ENCODE assay signal across 16 mouse cellular contexts in genomic region chr11:118494001-118494737, GRCm38 (mm10). TPM values are rescaled to one million over a fixed set of nuclear protein-coding genes. Genes with fewer than 3 reads are reported as not detected.
DNase-seq lines count a peak whose midpoint lies in the region; ATAC-seq and TF ChIP-seq lines count a peak whose summit lies in the region.
"Had no signal": no experiment of that assay in that cellular context is flagged by ENCODE, and none has a peak within 500 bp of the region (broad histone marks: within the 10 kb centered on the region; RNA-seq: fewer than 3 reads in every experiment).

No protein-coding gene starts in this region.

- H3K4me1 ChIP-seq in heart, embryonic 10.5 days = peaks cover 38% of the 10 kb centered on the region
- peaks cover 3% of the 10 kb centered on the region; the same call in 1 of the 2 replicates for H3K4me1 ChIP-seq in heart, embryonic 11.5 days (ENCODE audit: control insufficient read depth, insufficient read depth, low read length)
- peaks cover 44% of the 10 kb centered on the region for H3K4me1 ChIP-seq in midbrain, embryonic 10.5 days
- H3K4me1 ChIP-seq in midbrain, embryonic 14.5 days (ENCODE audit: control insufficient read depth, insufficient read depth, low read length) = peaks cover 21% of the 10 kb centered on the region

- DNase-seq in heart, embryonic 10.5 days (ENCODE audit: low spot score) = no peak
- no peak for DNase-seq in left cerebral cortex, adult 2 months (ENCODE audit: extremely low spot score in 1 of 2, low spot score in 2 of 2)
- no peak for DNase-seq in left cerebral cortex, adult 11 months (ENCODE audit: low spot score)
- DNase-seq in midbrain, embryonic 10.5 days (ENCODE audit: low spot score) = no peak
- no peak for DNase-seq in midbrain, embryonic 14.5 days
- DNase-seq in right cerebral cortex, postnatal 25 days = no peak
- DNase-seq: cerebellum, adult 9-11 months; gastrocnemius, postnatal 36 days; heart, postnatal 14 days; kidney, adult 11 months; thymus, postnatal 14 days had no signal

- H3K9me3 ChIP-seq in heart, embryonic 10.5 days = no peaks in the 10 kb centered on the region
- no peaks in the 10 kb centered on the region for H3K9me3 ChIP-seq in heart, embryonic 11.5 days (replicated peaks; ENCODE audit: control insufficient read depth, low read length)
- no peaks in the 10 kb centered on the region for H3K9me3 ChIP-seq in midbrain, embryonic 10.5 days (replicated peaks)
- H3K9me3 ChIP-seq in midbrain, embryonic 14.5 days (ENCODE audit: control insufficient read depth, low read length) = no peaks in the 10 kb centered on the region
- H3K9me3 ChIP-seq: embryonic facial prominence, embryonic 12.5 days; forebrain, embryonic 15.5 days; heart, embryonic 12.5 days had no signal

- no peaks in the 10 kb centered on the region for H3K36me3 ChIP-seq in heart, embryonic 10.5 days
- no peaks in the 10 kb centered on the region for H3K36me3 ChIP-seq in heart, embryonic 11.5 days (ENCODE audit: control insufficient read depth, insufficient read depth, low read length)
- no peaks in the 10 kb centered on the region for H3K36me3 ChIP-seq in midbrain, embryonic 10.5 days
- H3K36me3 ChIP-seq in midbrain, embryonic 14.5 days (ENCODE audit: control insufficient read depth, insufficient read depth, low read length) = no peaks in the 10 kb centered on the region
- H3K36me3 ChIP-seq: embryonic facial prominence, embryonic 12.5 days; forebrain, embryonic 15.5 days; heart, embryonic 12.5 days had no signal

- peak overlapping the region; percentile 19; the same call in 1 of the 2 replicates for H3K27ac ChIP-seq in heart, embryonic 10.5 days
- no peak overlapping the region for H3K27ac ChIP-seq in heart, embryonic 11.5 days (ENCODE audit: low read depth, low read length)
- peak overlapping the region; percentile 78; the same call in 1 of the 2 replicates for H3K27ac ChIP-seq in left cerebral cortex, adult 2 months
- 0 out of 2 replicates have a peak overlapping the region, but pooled peaks have one; percentile 72 for H3K27ac ChIP-seq in midbrain, embryonic 10.5 days (replicated peaks)
- H3K27ac ChIP-seq in midbrain, embryonic 14.5 days (replicated peaks; ENCODE audit: low read depth, low read length) = no peak overlapping the region
- H3K27ac ChIP-seq: forebrain, embryonic 15.5 days had no signal

- 73% methylated on average over 12 of the region's 12 CpGs for WGBS in heart, embryonic 10.5 days
- 63% methylated on average over 12 of the region's 12 CpGs for WGBS in heart, embryonic 11.5 days (ENCODE audit: insufficient replicate concordance)
- 88% methylated on average over 12 of the region's 12 CpGs for WGBS in midbrain, embryonic 10.5 days
- 91% methylated on average over 12 of the region's 12 CpGs for WGBS in midbrain, embryonic 14.5 days

- intact Hi-C loops in left cerebral cortex, adult 2 months (cut with DNase I) = no loop called here

- H3K4me2 ChIP-seq in heart, embryonic 11.5 days = no peak overlapping the region
- H3K4me2 ChIP-seq in midbrain, embryonic 14.5 days (ENCODE audit: low read length) = no peak overlapping the region
- H3K4me2 ChIP-seq: embryonic facial prominence, embryonic 12.5 days; forebrain, embryonic 15.5 days; heart, embryonic 12.5 days had no signal

- peaks cover 38% of the 10 kb centered on the region for H3K27me3 ChIP-seq in heart, embryonic 10.5 days (ENCODE audit: insufficient read depth, poor library complexity, severe bottlenecking)
- peaks cover 11% of the 10 kb centered on the region for H3K27me3 ChIP-seq in heart, embryonic 11.5 days (ENCODE audit: control insufficient read depth, insufficient read depth, low read length)
- H3K27me3 ChIP-seq in midbrain, embryonic 10.5 days (ENCODE audit: low read depth, poor library complexity, severe bottlenecking) = peaks cover 16% of the 10 kb centered on the region
- no peaks in the 10 kb centered on the region for H3K27me3 ChIP-seq in midbrain, embryonic 14.5 days (ENCODE audit: control insufficient read depth, insufficient read depth, low read length)
- H3K27me3 ChIP-seq: forebrain, embryonic 15.5 days had no signal

- ATAC-seq in heart, embryonic 11.5 days (replicated peaks; ENCODE audit: insufficient number of reproducible peaks, low FRiP score, low TSS enrichment) = no peak
- ATAC-seq in midbrain, embryonic 14.5 days (ENCODE audit: low FRiP score, low TSS enrichment) = no peak
- ATAC-seq: forebrain, embryonic 15.5 days had no signal

- no peak for TF ChIP-seq CTCF in left cerebral cortex, adult 2 months (IDR thresholded peaks at IDR 0.05)

- H3K9ac ChIP-seq in heart, embryonic 11.5 days (ENCODE audit: low read depth, low read length) = no peak overlapping the region
- H3K9ac ChIP-seq in midbrain, embryonic 14.5 days (replicated peaks; ENCODE audit: low read length) = no peak overlapping the region
- H3K9ac ChIP-seq: embryonic facial prominence, embryonic 12.5 days; forebrain, embryonic 15.5 days; heart, embryonic 12.5 days had no signal

- H3K4me3 ChIP-seq in heart, embryonic 10.5 days = no peak overlapping the region
- H3K4me3 ChIP-seq in heart, embryonic 11.5 days (ENCODE audit: low read depth, low read length) = no peak overlapping the region
- no peak overlapping the region for H3K4me3 ChIP-seq in left cerebral cortex, adult 2 months
- no peak overlapping the region for H3K4me3 ChIP-seq in midbrain, embryonic 10.5 days
- H3K4me3 ChIP-seq in midbrain, embryonic 14.5 days (replicated peaks; ENCODE audit: low read depth, low read length) = no peak overlapping the region
- H3K4me3 ChIP-seq: embryonic facial prominence, embryonic 12.5 days; erythroblast, embryonic 14.5 days; forebrain, embryonic 15.5 days; heart, embryonic 12.5 days had no signal

RNA-seq across cellular contexts. Expression of gene Engase, which starts 17.5 kb away (rescaled TPM):
- polyA plus RNA-seq in heart, embryonic 10.5 days (2016; fragmentation: Nextera tagmentation; extraction: Ambion mirVana) = 5.1 and 7.8 TPM in 2 replicates
- polyA plus RNA-seq in heart, embryonic 11.5 days (2014; fragmentation: Nextera tagmentation; extraction: Ambion mirVana) = 3.9 and 4.3 TPM in 2 replicates
- total RNA-seq in left cerebral cortex, adult 2 months (2021) = 10 to 100 TPM; 11.0 to 12.4 TPM
- 7.3 and 8.6 TPM in 2 replicates for polyA plus RNA-seq in midbrain, embryonic 10.5 days (2016; fragmentation: Nextera tagmentation; extraction: Ambion mirVana)
- 2.6 and 4.2 TPM in 2 replicates for polyA plus RNA-seq in midbrain, embryonic 14.5 days (2014; fragmentation: Nextera tagmentation; extraction: Ambion mirVana)

Comparison
In these comparisons a context has a peak if more than half of its experiments do, and no peak if none do; other contexts are left out.
1. H3K27ac ChIP-seq: peak in heart, embryonic 10.5 days (single experiment), left cerebral cortex, adult 2 months (single experiment) and midbrain, embryonic 10.5 days (single experiment); none in heart, embryonic 11.5 days (single experiment) and midbrain, embryonic 14.5 days (single experiment).